Mouse (Mus musculus) olfactory bulb, adult 2 months (tissue): Measurements from ENCODE around the gene Cbfa2t2.

ENCODE experiments used
- CTCF ChIP-seq: fragments of 200-500 bp; IDR thresholded peaks from 2 replicates; pipeline ENCODE4 v1.5.1; 2012; ENCODE audit warnings: low read depth, mild to moderate bottlenecking, low read length, moderate library complexity; ENCODE audit not compliant: insufficient read depth
- POLR2A ChIP-seq: fragments of 200-500 bp; IDR thresholded peaks from 2 replicates; pipeline ENCODE4 v1.6.1; 2012; ENCODE audit warnings: mild to moderate bottlenecking, low read depth, low read length, moderate library complexity; ENCODE audit not compliant: insufficient read depth

- TF ChIP-seq CTCF (no peak), POLR2A (no peak)
Measured at GRCm38 (mm10) chr2:154422181-154422580, 14.1 kb upstream of the Cbfa2t2 start.
